Mouse (Mus musculus) mature B cell (primary cell): ENCODE data around the gene Sipa1l1.
"Not testable (repeated sequence)": the region's sequence is repeated elsewhere in the genome, so short reads cannot be mapped to it uniquely, and the experiment has no call there.

Experiments
- in situ Hi-C: fragments of 300-500 bp; cut with MboI; formaldehyde crosslinking; loops from 2 replicates; pipeline ENCODE4 v1.14.3; 2019

Sipa1l1 gene

DNA sequence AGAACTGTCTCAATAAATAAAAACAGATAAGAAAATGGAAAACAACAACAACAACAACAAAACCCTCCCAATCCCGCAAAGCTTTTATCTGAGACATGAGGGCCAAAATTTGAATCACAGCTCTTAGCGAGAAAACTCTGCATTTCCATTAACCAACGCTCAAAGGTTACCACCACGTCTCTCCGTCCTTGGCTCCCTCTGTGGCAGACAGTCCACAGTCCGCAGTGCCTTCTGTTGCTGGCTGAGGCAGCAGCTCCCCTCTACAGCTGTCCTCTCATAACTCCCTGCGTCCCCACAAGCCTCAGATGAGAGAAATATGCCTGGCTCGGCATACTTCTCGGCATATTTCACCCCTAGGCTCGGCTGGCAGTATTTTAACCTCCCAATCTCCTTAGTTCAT, 306.9 kb downstream of the Sipa1l1 start:
- in situ Hi-C loops = no loop called here

DNA sequence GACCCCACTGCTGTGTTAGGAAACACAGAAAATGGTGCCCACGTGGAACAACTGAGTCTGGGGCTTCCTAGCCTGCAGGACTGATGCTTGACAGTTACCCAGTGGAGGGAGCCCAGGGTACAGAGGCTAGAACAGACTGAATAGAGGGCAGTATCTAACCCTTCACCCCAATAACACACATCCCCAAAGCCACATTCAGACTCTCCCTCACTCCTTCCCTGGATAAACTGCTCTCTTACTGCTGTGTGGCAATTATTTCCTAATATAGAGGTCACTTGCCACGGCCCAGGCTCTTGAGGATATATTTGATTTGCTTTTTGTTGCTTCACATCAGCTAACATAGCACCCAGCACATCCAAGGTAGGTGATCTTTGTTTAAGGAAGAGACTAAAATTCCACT, 307.5 kb downstream of the Sipa1l1 start:
- in situ Hi-C loops = no loop called here

DNA sequence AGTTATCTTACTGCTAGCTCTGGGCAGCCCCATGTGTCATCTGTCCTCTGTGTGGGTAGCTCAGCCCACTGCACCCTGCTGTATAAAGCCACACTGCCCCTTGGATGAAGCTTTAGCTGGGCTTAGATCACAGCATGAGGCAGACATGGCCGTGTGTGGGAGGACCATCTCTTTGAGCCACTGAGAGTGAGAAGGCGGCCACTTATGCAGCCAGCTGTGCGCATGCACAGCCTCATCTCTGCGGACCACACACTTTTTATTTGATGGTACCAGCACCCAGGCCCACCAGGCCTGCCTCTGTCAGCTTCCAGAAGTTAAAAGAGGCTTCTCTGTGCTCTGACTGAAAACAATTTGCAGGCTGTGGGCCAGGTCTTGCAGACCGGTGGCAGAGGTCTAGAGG, 308.7 kb downstream of the Sipa1l1 start:
- in situ Hi-C loops = no loop called here

DNA sequence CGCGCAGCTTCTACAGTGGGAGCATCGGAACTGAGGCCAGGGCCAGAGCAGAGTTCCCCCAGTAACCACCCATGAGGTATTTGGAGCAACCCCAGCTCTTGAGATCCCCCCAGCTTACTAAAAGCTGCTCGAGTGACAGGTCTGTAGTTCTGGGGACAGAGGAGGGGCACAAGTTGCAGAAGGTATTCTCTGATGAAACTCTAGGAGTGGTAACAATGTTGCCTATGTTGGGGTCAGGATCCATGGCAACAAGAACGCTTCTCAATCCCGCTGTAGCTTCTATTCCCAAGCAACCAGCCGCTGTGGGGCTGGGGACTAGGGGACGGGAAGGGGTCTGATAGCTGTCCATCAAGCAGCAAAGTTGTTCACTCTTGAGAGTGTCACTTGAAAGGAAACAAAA, 309.1 kb downstream of the Sipa1l1 start:
- in situ Hi-C loops = no loop called here

DNA sequence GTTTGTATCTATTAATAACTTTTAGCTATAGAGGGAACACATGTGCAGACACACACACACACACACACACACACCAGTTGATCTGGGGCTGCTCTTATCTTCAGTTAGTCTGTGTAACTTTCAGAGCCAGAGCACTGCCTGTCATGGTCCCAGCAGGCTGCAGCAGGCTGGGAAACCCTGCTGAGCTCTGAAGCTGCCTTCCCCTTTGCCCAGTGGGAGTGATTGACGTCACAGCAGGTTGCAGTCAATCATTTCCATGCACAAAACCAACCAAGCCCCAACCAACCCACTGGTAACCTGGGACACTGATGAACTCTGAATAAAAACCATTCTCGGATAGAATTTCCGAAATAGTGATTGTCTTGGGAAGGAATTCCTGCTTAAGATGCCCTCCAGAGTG, 310.3 kb downstream of the Sipa1l1 start:
- in situ Hi-C loops = no loop called here

DNA sequence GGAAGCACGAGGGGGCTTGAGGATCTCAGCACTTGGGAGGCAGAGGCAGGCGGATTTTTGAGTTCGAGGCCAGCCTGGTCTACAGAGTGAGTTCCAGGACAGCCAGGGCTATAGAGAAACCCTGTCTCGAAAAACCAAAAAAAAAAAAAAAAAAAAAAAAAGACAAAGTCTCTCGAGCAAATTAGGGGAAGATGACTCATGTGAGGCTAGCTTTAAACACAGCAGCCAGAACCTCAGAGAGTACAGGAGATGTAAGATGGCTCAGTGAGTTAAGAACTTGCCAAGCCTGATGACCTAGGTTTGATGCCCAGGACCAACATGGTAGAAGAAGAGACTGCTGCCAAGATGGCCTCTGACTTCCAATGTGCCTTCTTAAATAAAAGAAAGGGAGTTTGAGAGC, 311.3 kb downstream of the Sipa1l1 start:
- in situ Hi-C loops = not testable (repeated sequence)

DNA sequence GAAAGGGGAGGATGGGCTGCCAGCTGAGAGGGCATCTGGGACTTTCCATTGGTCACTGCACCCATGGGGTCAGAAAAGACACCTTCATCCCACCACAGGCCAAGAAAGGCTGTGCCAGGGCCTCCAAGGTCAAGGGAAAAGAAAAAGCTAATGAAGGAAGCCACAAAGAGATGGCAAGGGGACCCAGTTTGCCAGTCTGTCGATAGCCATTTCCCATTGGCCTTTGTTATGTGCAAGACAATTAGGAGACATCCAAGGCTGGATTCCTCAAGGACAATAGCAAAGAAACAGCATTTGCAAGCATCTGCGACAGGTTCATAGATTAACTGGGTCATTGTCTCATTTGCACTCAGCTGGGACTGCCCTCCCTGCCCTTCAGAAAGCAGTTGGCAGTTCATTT, 316.3 kb downstream of the Sipa1l1 start:
- in situ Hi-C loops = no loop called here

DNA sequence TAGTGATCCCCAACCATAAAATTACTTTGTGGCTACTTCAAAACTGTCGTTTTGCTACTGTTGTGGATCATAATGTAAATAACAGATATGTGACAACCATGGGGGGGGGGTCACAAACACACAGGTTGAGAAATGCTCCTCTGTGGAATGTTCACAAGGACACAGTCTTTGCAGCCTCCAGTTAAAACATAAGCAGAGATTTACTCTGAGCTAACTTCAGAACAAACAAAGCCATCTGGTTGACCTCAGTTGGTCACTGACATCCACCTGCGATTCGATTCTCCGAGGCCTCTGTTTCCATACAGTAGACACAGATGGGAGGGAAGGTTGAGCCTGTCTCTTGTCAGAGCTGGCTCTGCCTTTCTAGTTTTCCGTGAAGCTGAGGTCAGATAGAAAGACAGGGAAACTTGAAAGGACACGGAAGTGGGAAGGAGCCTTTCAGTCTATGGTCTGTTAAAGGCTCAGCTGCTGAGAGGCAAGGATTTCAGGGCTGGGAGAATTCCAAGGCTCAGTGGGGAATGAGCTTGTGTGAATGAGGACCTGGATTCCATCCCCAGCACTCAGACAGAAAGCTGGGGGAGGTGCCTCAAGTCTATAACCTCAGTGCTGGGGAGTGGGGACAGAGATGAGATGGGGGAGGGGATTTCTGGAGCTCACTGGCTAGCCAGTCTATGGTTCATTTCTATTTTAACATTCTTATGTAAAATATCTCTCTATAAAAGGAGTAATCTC, 317.9 kb downstream of the Sipa1l1 start:
- in situ Hi-C loops = no loop called here

DNA sequence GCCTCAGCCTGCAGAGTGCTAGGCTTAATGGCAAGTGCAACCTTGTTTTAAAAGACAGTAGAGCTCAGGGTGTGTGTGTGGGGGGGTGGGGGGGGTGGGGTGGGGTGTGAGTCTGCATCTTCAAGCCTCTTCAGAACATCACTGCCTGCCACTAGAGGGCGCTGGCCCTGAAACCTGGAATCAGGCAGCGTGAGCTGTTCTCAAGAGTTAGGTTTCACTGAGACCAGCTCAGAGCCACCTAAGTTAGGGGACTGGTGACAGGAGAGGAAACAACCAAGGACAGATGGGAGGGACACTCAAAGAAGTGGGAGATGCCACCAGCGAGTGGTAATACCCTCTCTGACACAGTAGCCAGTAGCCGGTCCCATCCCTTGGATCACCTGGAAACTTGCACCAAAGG, 320.0 kb downstream of the Sipa1l1 start:
- in situ Hi-C loops = no loop called here

DNA sequence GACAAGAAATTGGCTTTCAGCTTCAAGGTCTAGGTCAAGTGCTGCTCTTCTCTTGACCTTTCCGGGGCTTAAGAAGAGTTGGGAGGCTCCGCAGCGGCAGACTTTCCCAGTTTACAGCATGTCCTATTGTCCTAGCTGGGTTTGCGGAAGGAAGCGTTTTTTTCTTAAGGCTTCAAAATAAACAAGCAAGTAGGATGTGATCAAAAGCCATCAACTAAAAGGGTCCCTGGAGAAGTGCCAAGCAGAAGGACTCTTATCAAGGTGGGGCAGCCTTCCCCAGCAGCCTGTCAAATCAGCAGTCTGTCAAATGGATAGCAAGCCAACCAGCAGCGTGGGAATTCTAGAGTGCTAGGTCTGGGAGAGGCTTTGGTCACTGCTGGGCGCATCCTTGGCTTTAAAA, 320.5 kb downstream of the Sipa1l1 start:
- in situ Hi-C loops = no loop called here

DNA sequence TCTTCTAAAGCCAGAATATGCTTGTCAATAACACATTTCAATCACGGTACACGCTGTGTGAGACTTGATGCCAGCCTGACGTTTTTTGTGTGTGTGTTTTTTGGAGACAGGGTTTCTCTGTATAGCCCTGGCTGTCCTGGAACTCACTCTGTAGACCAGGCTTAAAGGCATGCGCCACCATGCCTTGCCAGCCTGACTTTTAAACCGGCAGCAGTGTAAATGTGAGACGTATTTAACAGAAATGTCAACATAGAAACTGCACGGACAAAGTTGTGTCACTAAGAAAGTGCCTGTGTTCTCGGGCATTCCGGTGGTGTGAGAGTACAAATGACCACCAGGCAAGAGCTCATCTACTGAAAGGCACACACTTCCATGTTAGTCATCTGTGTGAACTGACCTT, 323.3 kb downstream of the Sipa1l1 start:
- in situ Hi-C loops = no loop called here

DNA sequence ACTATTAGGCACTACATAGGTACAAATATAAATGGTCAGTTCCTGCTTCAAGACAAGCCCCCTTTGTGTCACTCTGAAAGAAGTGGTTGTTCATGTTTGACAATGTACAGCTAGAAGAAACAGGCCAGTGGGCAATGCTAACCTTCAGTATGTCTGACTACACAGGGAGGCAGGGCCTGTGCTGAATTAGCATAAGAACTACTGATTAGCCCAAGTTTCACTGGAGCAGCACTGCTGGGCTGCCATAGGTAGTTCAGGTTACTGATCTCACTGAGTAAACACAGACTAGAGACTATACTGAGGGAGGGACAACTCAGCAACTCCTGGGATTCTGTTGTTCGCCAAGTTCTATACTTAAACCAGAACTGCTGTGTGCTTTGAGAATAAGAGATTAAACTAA, 324.1 kb downstream of the Sipa1l1 start:
- in situ Hi-C loops = not testable (repeated sequence)

DNA sequence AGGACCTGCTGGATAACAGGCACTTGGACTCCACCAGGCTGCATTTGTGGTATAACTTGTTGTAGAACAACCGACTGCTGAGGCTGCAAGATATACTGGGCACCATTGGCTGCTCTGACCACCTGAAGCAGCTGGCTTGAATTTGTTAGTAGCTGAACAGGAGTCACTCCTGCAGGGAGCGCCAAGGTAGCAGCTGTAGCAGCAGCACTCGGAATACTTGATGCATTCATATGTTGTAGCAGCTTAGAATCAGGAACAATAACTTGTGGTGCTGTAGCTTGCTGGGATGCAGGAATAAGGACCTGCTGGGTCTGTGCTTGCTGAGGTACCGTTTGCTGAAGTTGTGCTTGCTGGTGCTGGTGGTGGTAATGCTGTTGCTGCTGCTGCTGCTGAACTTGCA, 326.8 kb downstream of the Sipa1l1 start:
- in situ Hi-C loops = no loop called here

DNA sequence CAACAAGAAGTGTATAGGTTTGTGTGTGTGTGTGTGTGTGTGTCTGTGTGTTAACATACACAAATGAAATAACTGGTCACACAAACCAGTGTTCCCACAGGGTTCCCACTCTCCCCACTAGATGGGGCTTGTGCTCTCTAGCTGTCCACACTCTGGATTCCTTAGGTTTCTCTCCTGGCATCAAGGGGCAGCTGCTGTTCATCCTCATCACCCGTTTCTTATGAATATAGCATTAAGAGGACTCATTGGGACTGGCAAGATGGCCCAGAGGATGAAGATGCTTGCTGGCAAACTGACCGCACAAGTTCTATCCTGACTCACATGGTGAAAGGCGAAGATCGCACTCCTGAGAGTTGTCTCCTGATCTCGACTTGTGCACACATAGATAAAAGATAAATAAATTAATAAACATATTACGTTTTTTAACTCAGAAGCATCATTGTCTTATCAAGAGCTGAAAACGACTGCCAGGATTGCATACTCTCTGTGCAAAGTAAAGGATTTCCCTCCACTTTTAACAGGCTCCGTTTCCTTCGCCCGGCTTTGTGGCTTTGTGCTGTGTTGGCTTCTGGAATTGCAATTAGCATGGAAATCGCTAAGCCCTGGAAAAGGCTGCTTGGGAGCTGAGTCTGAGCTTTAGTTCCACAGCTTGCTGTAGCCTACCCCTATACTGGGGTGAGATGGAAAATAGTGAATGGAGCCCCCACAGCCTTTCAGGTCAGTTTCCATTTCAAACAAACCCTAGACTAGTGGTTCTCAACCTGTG, 328.9 kb downstream of the Sipa1l1 start:
- in situ Hi-C loops = no loop called here

DNA sequence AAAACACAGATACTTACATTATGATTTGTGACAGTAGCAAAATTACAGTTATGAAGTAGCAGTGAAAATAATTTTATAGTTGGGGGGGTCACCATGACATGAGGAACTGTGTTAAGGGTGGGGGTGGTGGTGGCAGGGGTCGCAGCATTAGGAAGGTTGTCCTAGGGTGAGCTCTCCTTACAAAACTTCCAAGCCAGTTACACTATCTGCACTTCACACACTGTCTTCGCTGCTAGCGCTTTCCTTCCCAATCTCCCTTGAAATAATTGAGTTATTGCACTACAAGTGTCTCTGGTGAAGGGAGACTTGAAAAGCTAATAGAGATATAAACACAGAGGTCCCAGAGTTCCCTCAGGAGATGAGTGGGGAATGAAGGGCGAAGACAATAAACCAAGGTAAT, 329.6 kb downstream of the Sipa1l1 start:
- in situ Hi-C loops = no loop called here

DNA sequence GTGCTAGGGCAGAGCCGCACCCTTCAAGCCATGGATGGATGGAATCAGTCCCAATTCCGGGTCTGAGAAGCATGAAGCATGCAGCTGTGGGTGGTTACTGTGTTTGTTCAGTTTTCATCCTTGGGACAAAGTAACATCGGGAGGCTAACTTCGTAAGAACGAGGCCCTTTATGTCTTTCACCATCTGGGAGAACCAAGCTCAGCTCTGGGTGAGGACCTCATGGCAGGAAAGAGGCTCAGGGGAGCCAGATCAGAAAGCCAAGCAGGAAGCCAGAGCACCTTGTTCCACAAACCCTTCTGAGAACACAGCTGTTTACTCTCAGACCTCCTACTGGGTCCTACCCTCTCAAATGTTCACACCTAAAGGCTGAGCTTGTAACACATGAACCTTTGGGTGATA, 330.6 kb downstream of the Sipa1l1 start:
- in situ Hi-C loops = no loop called here
